Mouse (Mus musculus) left cerebral cortex, postnatal 25 days (tissue): ENCODE data around the gene Gm14124. TPM values are rescaled to one million over a fixed set of nuclear protein-coding genes. Genes with fewer than 3 reads are reported as not detected.
A peak's percentile ranks its signal among the peaks of the same experiment; 100 is the strongest.
"Not testable (repeated sequence)": the region's sequence is repeated elsewhere in the genome, so short reads cannot be mapped to it uniquely, and the experiment has no call there.

ENCODE experiments used
- DNase-seq, 2 experiments: peaks; one replicate each; pipeline ENCODE4 v3.0.0; 2022; ENCODE audit warnings: low spot score in 2 of 2, mixed read lengths in 1 of 2
- intact Hi-C: fragments of 180-260 bp; cut with DNase I; formaldehyde crosslinking; loops from one replicate; pipeline ENCODE4 v1.15.1; 2025
- total RNA-seq, 2 experiments: library from RNA; stranded (reverse); gene quantifications; 2 replicates each; pipeline ENCODE4 v1.2.3; 2021

Gene Gm14124
- total RNA-seq = under 1 TPM; 0.23 to 0.32 TPM

- intact Hi-C loops, DNase-seq: not testable (repeated sequence)
These were observed at the start of gene Gm14124 for GRCm38 (mm10) chr2:150257291-150257690. Gene Gm14124, plus strand, starts transcription at chr2:150257517.

DNA sequence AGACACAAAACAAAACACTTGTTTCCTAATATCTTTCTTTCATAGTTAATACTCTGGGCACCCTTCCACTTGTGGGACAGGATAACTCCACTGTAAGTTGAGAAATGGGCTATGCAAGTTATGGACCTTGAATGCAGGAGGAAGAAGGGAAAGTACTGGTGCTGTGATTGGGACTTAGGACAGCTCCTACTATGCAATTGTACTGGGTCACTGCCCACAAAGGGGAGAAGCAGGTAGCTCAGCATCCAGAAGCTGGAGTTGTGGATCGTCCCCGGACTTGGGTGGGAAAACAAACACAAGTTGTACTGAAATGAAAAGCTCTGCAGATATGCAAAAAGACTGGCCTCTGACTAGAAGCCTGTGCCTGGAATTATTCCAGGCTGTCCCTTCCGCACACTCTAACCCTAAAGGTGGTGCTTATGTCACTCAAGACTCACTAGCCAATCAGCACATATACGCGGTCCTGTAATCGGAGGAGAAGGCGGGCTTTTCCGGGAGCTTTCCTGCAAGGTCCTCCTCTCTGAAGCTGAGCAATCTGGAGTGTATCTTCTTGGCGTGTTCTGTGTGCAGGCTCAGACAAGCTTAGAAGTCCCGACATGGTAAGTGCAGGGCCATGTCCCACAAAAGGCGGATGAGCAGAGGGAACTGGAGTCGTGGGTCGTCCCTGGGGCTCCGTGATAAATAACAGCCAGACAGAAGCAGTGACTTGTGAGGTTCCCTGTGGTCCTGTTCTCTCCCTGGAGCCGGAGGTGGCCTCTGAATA, 39.5 kb upstream of the Gm14124 start, which contains the start of gene Zfp937:
Gene Zfp937 (plus strand): TSS at position 474 of the 763 bp plus-strand sequence.
- intact Hi-C loops = loop anchor here (5.0 kb wide), 1 partner anchor 235 kb away; the partner anchor contains the start of gene Zfp442

DNA sequence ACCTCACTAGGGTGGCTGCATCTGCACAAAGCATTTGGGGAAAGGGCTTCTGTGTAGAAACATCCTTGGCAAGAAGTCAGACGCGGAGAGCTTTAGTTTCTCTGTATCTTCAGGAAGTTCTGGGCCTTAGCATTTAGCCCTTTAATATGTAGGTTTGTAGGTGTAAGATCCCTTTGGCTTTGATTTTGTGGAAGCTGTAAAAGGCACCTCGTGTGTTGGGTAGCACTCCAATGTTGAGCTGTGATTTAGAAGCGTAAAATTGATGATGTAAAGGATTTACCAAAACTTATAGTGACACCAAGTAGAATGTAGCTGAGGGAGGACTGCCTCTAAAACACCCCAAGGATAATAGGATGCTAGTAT, 39.0 kb upstream of the Gm14124 start:
- DNase-seq = not testable (repeated sequence)
- intact Hi-C loops = loop anchor here (5.0 kb wide), 1 partner anchor 234 kb away; the partner anchor contains the start of gene Zfp442

More for the DNA sequence above, 39.5 kb upstream of the Gm14124 start, which contains the start of gene Zfp937:
- DNase-seq = peak; percentile 79 to 94

DNA sequence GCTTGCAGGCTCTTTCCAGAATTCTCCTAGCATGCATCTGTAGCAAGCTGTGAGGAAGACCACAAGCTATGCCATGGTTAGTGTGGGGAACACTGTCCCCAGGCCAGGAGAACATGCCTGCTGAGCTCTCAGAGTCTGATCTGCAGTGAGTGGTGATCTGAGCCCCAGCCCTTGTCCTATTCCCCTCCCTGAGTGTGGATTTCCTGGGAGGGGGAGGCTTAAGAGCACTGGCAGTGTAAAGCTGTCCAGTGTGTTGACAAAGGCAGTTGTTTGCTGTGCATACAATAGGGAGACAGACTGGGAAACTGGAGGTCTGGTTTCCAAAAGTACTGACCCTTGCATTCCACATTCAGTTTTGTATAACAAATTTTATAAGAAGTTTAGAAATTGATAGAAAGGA, 34.1 kb upstream of the Gm14124 start:
- intact Hi-C loops, DNase-seq: not testable (repeated sequence)

- DNase-seq = no peak
- intact Hi-C loops = loop anchor here (2.0 kb wide), 1 partner anchor 94 kb away; no protein-coding TSS in a partner anchor
These were observed 14.1 kb upstream of the Gm14124 start for GRCm38 (mm10) chr2:150243211-150243610.

GRCm38 (mm10) chr2:150255491-150255890, 1.8 kb upstream of the Gm14124 start, which contains the start of gene Gm21994:
Gene Gm21994, minus strand, starts transcription at chr2:150255591.
- intact Hi-C loops, DNase-seq: not testable (repeated sequence)

GRCm38 (mm10) chr2:150256861-150257260, 456 bp upstream of the Gm14124 start:
- intact Hi-C loops, DNase-seq: not testable (repeated sequence)

GRCm38 (mm10) chr2:150293669-150294068, 36.4 kb downstream of the Gm14124 start:
- intact Hi-C loops = no loop called here
- DNase-seq = no peak

GRCm38 (mm10) chr2:150299096-150299495, 41.8 kb downstream of the Gm14124 start:
- no peak for DNase-seq
- intact Hi-C loops = no loop called here

DNA sequence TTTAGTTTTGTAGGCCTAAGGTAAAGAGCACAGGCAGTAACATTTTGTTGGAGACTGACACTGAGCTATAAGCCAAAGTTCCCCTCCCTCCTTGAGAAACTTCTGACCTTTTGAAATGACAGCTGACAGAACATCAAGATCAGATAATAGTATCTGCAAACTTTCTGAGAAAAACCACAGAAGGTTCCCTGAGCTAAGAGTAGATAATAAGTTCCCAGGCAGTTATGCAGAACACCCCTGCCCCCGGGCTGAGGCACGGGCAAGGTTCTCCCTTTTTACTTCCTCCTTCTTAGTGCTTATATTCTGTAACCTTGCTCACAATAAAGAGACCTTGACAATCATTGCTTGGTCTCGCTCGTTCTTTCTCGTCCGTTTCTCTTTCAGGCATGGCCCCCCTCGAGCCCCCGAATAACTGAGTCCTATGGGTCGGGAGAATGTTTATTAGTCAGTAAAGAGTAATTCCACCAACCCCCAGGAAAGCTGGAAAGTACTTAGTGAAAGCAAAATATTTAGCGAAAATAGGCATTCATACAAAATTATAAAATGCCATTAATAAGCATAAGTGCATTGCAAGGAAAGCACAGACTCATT, 50.0 kb downstream of the Gm14124 start:
- no peak for DNase-seq
- intact Hi-C loops = no loop called here

- intact Hi-C loops = not testable (repeated sequence)
These were observed 53.9 kb downstream of the Gm14124 start for GRCm38 (mm10) chr2:150310952-150311884.

DNA sequence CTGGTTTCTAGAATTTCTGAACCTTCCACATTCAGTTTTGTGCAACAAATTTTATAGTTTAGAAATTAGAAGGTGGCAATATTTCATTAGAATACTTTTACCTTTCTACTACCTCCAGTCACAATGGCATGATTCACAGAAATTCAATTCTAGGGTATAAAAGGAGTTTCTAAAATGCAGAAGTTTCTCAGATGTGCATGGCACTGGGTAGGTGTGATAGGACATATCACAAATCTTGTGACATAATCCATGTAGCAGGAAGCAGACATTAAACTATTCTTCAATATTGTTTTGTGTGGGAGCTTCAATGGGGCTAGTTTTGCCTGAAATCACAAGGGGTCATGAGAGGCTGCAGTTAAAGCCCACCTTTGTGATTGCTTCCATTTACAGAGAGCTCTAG, 58.8 kb downstream of the Gm14124 start:
- no peak for DNase-seq
- intact Hi-C loops = no loop called here

More at GRCm38 (mm10) chr2:150310952-150311884, 53.9 kb downstream of the Gm14124 start:
- DNase-seq = peak; percentile 89 to 94

GRCm38 (mm10) chr2:150318973-150319372, 61.7 kb downstream of the Gm14124 start:
- intact Hi-C loops = no loop called here
- DNase-seq = no peak

Other genes with a start within 250 kb of the Gm14124 start
- 10 to 100 TPM in 1 of 2 experiments, 1 to 10 TPM in 1; 9.3 to 10.7 TPM for gene Zfp120, start 120.8 kb upstream of the Gm14124 start, total RNA-seq
- not detected for gene Gm10770, start 77.8 kb upstream of the Gm14124 start, total RNA-seq
- not detected for gene Gm14139, start 75.8 kb upstream of the Gm14124 start, total RNA-seq
- 10 to 100 TPM in 1 of 2 experiments, 1 to 10 TPM in 1; 9.2 to 10.4 TPM for gene Zfp937, start 39.4 kb upstream of the Gm14124 start, total RNA-seq
- 1 to 10 TPM; 7.7 to 8.2 TPM for gene Gm21994, start 1.9 kb upstream of the Gm14124 start, total RNA-seq
- gene Gm10130, start 66.2 kb downstream of the Gm14124 start, total RNA-seq = 1 to 10 TPM in 1 of 2 experiments, not detected in 1; 2.7 TPM
- gene 3300002I08Rik, start 105.2 kb downstream of the Gm14124 start, total RNA-seq = 1 to 10 TPM; 6.6 to 8.9 TPM
- 1 to 10 TPM; 7.3 to 7.9 TPM for gene Zfp442, start 194.0 kb downstream of the Gm14124 start, total RNA-seq
- gene Zfp345, start 227.6 kb downstream of the Gm14124 start, total RNA-seq = under 1 TPM; 0.16 to 0.30 TPM